In the genomic region with DNA sequence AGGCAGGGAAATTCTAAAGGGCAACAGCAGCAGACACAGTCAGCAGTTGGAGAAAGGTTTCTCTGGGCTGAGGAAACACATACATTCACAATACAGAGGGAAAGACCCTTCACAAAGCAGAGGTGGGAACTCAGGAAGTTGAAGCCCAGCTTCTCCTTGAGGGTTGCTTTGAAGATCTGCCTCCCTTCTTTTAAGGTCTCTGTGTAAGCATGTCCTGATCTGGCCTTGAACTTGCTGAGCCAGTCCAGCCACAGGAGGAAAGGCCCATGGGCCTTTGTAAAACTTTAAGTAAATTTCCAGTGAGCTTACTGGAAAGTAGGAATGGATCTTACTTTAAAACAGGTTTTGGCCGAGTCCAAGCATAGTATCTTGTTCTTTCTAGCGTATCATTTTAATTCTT, we compare ENCODE assay signal across 16 mouse cellular contexts.
"Had no signal": no experiment of that assay in that cellular context is flagged by ENCODE, and none has a peak within 500 bp of the region (broad histone marks: within the 10 kb centered on the region; RNA-seq: fewer than 3 reads in every experiment).

No protein-coding gene starts in this region.

- DNase-seq: retina, postnatal 1 day; right cerebral cortex, adult 18-20 months; right cerebral cortex, postnatal 14 days; right cerebral cortex, postnatal 25 days; right cerebral cortex, postnatal 4 days; spleen, adult 18-20 months; thymus, adult 18-20 months; thymus, adult 2 months; thymus, postnatal 14 days; thymus, postnatal 25 days; thymus, postnatal 36 days; thymus, postnatal 4 days had no signal

- H3K4me1 ChIP-seq: neural tube, embryonic 12.5 days; neural tube, embryonic 13.5 days; neural tube, embryonic 15.5 days; stomach, embryonic 15.5 days had no signal

- H3K4me3 ChIP-seq: neural tube, embryonic 12.5 days; neural tube, embryonic 13.5 days; neural tube, embryonic 15.5 days; stomach, embryonic 15.5 days had no signal

- H3K9ac ChIP-seq: neural tube, embryonic 12.5 days; neural tube, embryonic 13.5 days; neural tube, embryonic 15.5 days; stomach, embryonic 15.5 days had no signal

- H3K27me3 ChIP-seq: neural tube, embryonic 12.5 days; neural tube, embryonic 13.5 days; neural tube, embryonic 15.5 days; stomach, embryonic 15.5 days had no signal

- H3K27ac ChIP-seq: neural tube, embryonic 12.5 days; neural tube, embryonic 13.5 days; neural tube, embryonic 15.5 days; stomach, embryonic 15.5 days had no signal

- H3K4me2 ChIP-seq: neural tube, embryonic 12.5 days; neural tube, embryonic 13.5 days; neural tube, embryonic 15.5 days; stomach, embryonic 15.5 days had no signal

- H3K9me3 ChIP-seq: neural tube, embryonic 12.5 days; neural tube, embryonic 13.5 days; neural tube, embryonic 15.5 days; stomach, embryonic 15.5 days had no signal
